Mouse (Mus musculus): ENCODE results near the gene Shroom3.

The Shroom3 gene

DNA sequence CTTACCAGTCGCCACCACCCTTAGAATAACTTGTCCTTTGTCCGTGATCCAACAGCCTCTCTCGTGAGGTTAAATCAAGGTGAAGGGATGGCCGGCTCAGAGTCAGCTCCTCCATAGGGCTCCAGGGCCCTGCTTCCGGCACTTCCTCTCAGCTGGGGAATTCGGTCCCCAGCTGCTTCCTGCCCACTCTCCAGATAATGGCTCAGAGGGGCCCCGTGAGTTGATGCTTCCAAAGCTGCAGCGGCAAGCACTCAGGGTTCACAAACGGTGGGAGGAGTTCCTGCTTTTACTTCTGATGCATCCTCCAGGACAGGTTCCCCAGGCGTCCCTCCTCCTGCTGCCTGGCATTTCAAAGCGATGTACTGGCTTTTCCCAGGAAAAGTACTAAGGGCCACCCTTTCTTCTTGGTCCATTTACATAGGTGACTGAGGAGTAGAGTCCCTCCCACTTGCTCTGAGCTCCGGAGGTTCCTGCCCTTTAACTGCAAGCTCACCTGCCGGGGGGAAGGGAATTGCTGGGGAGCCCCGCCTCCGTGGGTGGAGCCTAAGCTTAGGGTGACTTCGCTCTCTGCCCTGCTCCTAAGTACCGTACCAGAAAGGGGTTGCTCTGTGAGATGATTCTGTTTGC lies 241.7 kb downstream of the Shroom3 start:
- in situ Hi-C loops (cut with MboI, MseI): no loop called here

- in situ Hi-C loops (cut with MboI, MseI): no loop called here
These were observed 244.4 kb downstream of the Shroom3 start for GRCm38 (mm10) chr5:92927667-92928066.

- in situ Hi-C loops (cut with MboI, MseI): no loop called here
These were observed 247.3 kb downstream of the Shroom3 start for GRCm38 (mm10) chr5:92930557-92930956.

GRCm38 (mm10) chr5:92931298-92931697 lies 248.1 kb downstream of the Shroom3 start:
- in situ Hi-C loops (cut with MboI, MseI): no loop called here

- in situ Hi-C loops (cut with MboI, MseI): no loop called here
These were observed 249.8 kb downstream of the Shroom3 start for GRCm38 (mm10) chr5:92933010-92933409.

- in situ Hi-C loops (cut with MboI, MseI): no loop called here
These were observed 250.5 kb downstream of the Shroom3 start for GRCm38 (mm10) chr5:92933599-92934217.

- in situ Hi-C loops (cut with MboI, MseI): no loop called here
These were observed 251.2 kb downstream of the Shroom3 start for GRCm38 (mm10) chr5:92934269-92934939.

DNA sequence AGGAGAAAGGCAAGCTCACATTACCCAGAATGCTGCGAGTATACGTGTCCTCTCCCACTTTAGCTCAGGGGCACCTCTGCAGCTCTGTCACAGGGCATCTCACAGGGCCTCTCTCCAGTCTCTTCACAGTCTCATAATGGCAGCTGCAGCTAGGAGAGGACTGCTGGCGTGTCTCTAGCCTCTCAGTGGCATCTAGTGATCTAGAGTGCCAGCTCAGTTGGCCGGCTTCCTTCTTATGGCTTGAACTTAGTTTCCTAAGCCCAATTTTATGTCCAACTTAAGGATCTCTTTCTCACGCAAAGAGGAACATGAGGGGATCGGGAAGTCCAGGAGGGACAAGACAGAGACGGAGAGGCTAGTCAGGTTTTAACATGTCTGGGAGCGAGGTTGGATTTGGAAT lies 252.6 kb downstream of the Shroom3 start:
- in situ Hi-C loops (cut with MboI, MseI): no loop called here

- in situ Hi-C loops (cut with MboI, MseI): no loop called here
These were observed 254.5 kb downstream of the Shroom3 start for GRCm38 (mm10) chr5:92937701-92938100.

GRCm38 (mm10) chr5:92939246-92939995 lies 256.2 kb downstream of the Shroom3 start:
- in situ Hi-C loops (cut with MboI, MseI): no loop called here

DNA sequence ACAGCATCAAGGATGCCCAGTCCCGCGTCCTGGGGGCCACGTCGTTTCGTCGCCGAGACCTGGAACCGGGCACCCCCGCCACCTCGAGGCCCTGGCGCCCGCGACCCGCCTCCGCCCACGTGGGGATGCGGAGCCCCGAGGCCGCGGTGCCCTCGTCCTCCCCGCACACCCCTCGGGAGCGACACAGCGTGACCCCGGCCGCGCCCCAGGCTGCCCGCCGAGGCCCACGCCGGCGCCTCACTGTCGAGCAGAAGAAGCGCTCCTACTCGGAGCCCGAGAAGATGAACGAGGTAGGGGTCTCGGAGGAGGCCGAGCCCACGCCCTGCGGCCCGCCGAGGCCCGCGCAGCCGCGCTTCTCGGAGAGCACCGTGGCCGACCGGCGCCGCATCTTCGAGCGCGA lies 258.9 kb downstream of the Shroom3 start:
- in situ Hi-C loops (cut with MboI, MseI): no loop called here

- in situ Hi-C loops (cut with MboI, MseI): no loop called here
These were observed 259.3 kb downstream of the Shroom3 start for GRCm38 (mm10) chr5:92942577-92942976.

DNA sequence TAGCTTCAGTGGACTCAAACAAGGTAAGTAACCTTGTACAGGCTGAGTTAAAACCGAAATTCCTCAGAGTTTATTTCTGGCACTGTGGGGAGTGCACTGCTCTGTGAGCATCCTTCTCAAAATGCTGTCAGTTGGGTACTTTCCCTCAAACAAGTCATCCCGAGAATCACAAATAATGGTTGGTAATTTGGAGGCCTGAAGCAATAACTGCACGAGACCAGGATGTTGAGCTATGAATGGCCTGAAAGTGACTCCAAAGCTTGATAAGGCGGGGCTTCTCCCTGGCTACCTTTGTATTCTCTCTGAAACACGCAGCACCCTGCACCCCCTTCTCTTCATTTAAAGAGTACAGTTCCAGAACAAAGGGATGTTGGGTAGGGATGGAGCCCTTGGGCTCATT lies 261.6 kb downstream of the Shroom3 start:
- in situ Hi-C loops (cut with MboI, MseI): no loop called here

DNA sequence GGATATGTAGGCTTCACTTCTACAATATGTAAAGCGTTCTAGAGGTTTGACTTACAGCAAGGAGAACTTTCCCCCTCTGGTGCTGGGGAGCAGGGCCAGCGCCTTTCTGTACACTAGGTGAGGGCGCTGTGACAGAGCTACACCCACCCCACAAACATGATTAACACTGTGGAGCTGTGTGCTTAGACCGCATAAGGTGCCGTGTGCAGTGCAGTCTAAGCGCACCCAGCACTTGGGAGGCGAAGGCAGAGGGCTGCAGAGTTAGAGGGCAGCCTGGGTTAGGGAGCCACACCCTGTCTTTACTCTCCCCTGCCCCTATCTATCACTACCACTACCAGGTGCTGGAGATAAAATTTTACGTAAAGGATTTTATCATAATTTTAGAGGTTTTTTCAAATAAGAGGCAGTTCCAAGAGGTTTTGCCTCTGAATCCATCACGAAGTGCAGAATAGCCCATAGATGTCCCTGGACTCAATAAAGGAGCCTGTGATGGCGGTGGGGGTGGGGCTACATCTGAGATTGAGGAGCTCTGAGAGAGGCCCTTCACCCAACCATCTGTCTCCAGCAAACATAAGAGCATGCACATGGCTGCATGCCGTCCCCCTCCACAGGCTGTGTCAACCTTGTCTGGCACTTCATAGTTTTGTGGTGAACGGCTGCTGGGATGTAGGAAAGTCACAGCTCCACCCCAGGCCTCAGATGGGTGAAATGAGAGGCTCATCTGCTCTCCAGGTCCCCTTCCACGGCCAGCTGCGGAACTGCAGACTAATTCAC lies 265.9 kb downstream of the Shroom3 start:
- in situ Hi-C loops (cut with MboI, MseI): no loop called here

DNA sequence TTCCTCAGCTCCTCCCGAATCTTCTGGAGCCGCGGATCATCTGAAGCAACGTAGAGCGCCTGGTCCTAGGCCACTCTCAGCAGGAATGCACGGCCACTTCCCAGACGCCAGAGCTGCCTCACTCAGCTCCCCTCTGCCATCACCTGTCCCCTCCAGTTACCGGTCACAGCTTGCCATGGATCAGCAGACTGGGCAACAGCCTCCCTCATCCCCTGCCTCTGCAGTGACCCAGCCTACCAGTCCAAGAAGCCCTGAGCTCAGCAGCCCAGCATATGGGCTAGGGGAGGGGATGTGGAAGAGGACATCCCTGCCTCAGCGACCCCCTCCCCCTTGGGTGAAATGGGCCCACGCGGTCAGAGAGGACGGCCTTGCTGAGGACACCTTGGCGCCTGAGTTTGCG lies 267.3 kb downstream of the Shroom3 start:
- in situ Hi-C loops (cut with MboI, MseI): no loop called here

DNA sequence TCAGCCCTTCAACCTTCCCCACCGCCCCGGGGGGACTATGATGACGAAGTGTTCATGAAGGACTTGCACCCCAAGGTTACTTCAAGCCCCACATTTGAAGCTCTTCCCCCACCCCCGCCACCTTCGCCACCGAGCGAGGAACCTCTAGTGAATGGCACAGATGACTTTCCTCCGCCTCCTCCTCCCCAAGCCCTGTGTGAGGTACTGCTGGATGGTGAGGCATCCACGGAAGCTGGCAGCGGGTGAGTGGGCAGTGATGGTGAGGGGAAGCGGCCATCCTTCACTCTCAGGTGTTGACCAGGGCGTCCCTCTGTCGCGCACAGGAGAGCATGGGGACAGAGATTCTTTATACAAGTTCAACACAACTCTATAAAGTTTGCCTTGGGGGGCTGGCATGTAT lies 267.8 kb downstream of the Shroom3 start:
- in situ Hi-C loops (cut with MboI, MseI): no loop called here

GRCm38 (mm10) chr5:92953865-92954264 lies 270.6 kb downstream of the Shroom3 start:
- in situ Hi-C loops (cut with MboI, MseI): no loop called here

DNA sequence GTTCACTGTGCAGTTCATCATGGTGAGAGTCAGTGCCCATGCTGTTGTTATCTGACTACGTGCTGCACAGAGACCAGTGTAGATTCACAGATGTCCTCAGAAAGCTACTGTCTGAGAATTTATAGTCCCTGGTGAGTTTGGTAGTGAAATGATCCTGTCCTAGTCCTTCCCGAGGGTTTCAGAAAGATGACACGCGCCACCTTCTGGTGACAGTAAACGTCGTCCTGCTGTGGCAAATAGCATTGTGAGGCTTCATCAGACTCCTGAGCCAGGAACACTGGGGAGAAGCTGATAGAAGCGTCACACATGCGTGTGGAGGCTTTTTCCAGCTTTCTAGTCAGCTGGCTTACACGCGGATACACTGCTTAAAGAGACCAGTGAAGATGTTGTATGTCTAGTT lies 271.1 kb downstream of the Shroom3 start:
- in situ Hi-C loops (cut with MboI, MseI): no loop called here

DNA sequence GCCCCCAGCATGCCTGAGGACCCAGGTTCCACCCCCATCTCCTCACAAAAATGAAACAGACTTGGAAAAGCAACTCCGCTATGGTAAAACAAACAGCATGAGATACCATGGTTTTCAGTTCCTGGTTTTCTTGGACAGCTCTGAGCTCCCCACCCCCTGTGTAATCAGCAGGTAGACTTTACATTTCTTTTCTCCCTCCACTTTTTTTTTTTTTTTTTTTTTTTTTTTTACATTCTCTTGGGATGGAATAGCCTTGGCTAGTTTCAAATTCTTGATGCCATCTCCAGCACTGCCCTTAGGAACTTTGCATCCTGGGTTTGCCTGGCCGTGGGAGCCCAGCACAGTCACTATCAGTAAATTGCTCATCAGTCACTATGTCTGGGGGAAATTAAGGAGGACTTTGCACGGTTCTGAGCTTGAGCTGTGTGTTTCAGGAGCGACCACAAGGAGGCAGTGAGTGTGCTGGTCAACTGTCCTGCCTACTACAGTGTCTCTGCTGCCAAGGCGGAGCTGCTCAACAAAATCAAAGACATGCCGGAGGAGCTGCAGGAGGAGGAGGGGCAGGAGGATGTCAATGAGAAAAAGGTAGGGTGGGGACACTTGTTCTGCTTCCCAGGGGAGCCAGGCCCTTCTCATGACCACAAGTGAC lies 271.7 kb downstream of the Shroom3 start:
- in situ Hi-C loops (cut with MboI, MseI): no loop called here

GRCm38 (mm10) chr5:92959287-92959686 lies 276.1 kb downstream of the Shroom3 start:
- in situ Hi-C loops (cut with MboI, MseI): no loop called here

DNA sequence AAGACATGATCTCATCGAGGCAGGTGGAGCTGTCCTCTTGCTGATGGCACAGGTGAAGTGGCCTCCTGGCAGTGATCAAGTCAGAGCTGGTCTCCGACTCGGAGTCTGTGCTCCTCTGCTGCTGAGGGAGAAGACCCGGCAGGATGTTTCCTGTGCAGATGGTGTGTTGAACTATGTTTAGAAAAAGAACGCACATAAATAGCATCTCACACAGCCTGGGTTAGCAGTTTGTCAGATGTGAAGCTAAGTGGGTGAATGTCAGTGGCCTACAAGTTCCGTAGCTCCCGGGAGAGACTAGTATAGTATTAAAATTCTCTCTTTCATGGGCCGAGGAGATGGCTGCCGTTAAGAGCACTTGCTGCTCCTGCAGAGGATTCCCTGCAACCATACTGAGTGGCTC lies 276.5 kb downstream of the Shroom3 start:
- in situ Hi-C loops (cut with MboI, MseI): no loop called here

Measured in T-helper 17 cell (primary cell).